Mouse (Mus musculus): Measurements from ENCODE around the gene Plscr3.

DNA sequence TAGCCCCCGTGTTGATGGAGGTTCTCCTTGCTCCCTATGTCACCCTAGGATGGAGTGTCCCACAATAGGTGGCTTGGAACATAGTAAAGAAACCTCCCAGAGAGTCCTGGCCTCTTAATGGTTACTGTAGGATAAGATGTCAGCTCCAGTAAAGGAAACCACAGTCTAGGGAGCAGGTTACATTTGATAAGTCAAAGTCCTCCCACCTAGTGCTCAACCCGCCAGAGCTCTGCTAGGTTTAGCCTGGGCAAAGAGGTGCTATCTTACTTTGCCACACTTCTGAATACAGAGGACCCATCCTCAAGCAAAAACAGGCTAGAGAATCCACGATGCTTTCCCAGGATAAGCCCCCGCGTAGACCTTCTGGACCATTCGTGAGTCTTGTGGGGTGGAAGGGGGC is 32.8 kb downstream of the Plscr3 start:
- TF ChIP-seq CTCF (conservative IDR thresholded peaks at IDR 0.05; ENCODE audit: insufficient read depth, insufficient read length, low read depth, low read length), result no peak
- TF ChIP-seq POLR2A (IDR thresholded peaks at IDR 0.05; ENCODE audit: low read depth, low read length), result no peak
